Mouse (Mus musculus) spleen, adult 18-20 months (tissue): ENCODE results near the gene Thap2.

Experiments used
- DNase-seq, 2 experiments: peaks; one replicate each; pipeline ENCODE4 v3.0.0; 2022; ENCODE audit warnings: mixed read lengths in 2 of 2

Gene Thap2

GRCm38 (mm10) chr10:115354553-115354952, 29.7 kb downstream of the Thap2 start:
- no peak for DNase-seq

GRCm38 (mm10) chr10:115350810-115351397, 33.3 kb downstream of the Thap2 start:
- no peak for DNase-seq

- DNase-seq, result no peak
Measured at GRCm38 (mm10) chr10:115349509-115349908, 34.7 kb downstream of the Thap2 start.

GRCm38 (mm10) chr10:115349029-115349428, 35.2 kb downstream of the Thap2 start:
- no peak for DNase-seq

GRCm38 (mm10) chr10:115348131-115348530, 36.1 kb downstream of the Thap2 start:
- DNase-seq, result no peak

GRCm38 (mm10) chr10:115346444-115346843, 37.8 kb downstream of the Thap2 start:
- no peak for DNase-seq

GRCm38 (mm10) chr10:115342771-115343425, 41.3 kb downstream of the Thap2 start:
- DNase-seq, result no peak

GRCm38 (mm10) chr10:115339820-115340328, 44.4 kb downstream of the Thap2 start:
- no peak for DNase-seq

GRCm38 (mm10) chr10:115336901-115337300, 47.3 kb downstream of the Thap2 start:
- no peak for DNase-seq

GRCm38 (mm10) chr10:115333528-115333927, 50.7 kb downstream of the Thap2 start:
- no peak for DNase-seq

- no peak for DNase-seq
Measured at GRCm38 (mm10) chr10:115332997-115333396, 51.2 kb downstream of the Thap2 start.

GRCm38 (mm10) chr10:115332420-115332952, 51.8 kb downstream of the Thap2 start:
- no peak for DNase-seq

GRCm38 (mm10) chr10:115329010-115329530, 55.2 kb downstream of the Thap2 start:
- DNase-seq, result no peak

GRCm38 (mm10) chr10:115328514-115328913, 55.7 kb downstream of the Thap2 start:
- no peak for DNase-seq

GRCm38 (mm10) chr10:115323295-115323694, 60.9 kb downstream of the Thap2 start:
- DNase-seq, result peak; percentile 46 to 74

- no peak for DNase-seq
Measured at GRCm38 (mm10) chr10:115321317-115322035, 62.8 kb downstream of the Thap2 start.
